Mouse (Mus musculus) left cerebral cortex, postnatal 4 days (tissue): Measurements from ENCODE around the gene Tmeff2. TPM values are rescaled to one million over a fixed set of nuclear protein-coding genes. Genes with fewer than 3 reads are reported as not detected.
"Not testable (repeated sequence)": the region's sequence is repeated elsewhere in the genome, so short reads cannot be mapped to it uniquely, and the experiment has no call there.

Experiments
- DNase-seq: peaks from one replicate; pipeline ENCODE4 v3.0.0-alpha.2; 2022
- intact Hi-C: fragments of 180-260 bp; cut with DNase I; formaldehyde crosslinking; loops from one replicate; pipeline ENCODE4 v1.15.1; 2025
- total RNA-seq, 2 experiments: library from RNA; stranded (reverse); gene quantifications; 2 replicates each; pipeline ENCODE4 v1.2.3; 2021

Tmeff2 gene
- total RNA-seq = 10 to 100 TPM; 35.9 to 41.7 TPM

- DNase-seq, intact Hi-C loops: not testable (repeated sequence)
Measured at GRCm38 (mm10) chr1:50900386-50900785, at the start of gene Tmeff2. Gene Tmeff2 (plus strand): TSS chr1:50900647.

- no peak for DNase-seq
- intact Hi-C loops = no loop called here
Measured at GRCm38 (mm10) chr1:50861515-50861914, 38.9 kb upstream of the Tmeff2 start.

GRCm38 (mm10) chr1:50897696-50898095 is 2.8 kb upstream of the Tmeff2 start:
- intact Hi-C loops = no loop called here
- no peak for DNase-seq

- intact Hi-C loops = no loop called here
- no peak for DNase-seq
Measured at GRCm38 (mm10) chr1:50924838-50925355, 24.4 kb downstream of the Tmeff2 start.

- intact Hi-C loops = no loop called here
- DNase-seq = peak; percentile 30
Measured at GRCm38 (mm10) chr1:50925356-50925921, 25.0 kb downstream of the Tmeff2 start.

- peak; percentile 12 for DNase-seq
- intact Hi-C loops = loop anchor here (2.0 kb wide), 1 partner anchor 406 kb away; no protein-coding TSS in a partner anchor
Measured at GRCm38 (mm10) chr1:50926374-50927060, 26.1 kb downstream of the Tmeff2 start.

- intact Hi-C loops = loop anchor here (2.0 kb wide), 1 partner anchor 406 kb away; no protein-coding TSS in a partner anchor
- peak; percentile 98 for DNase-seq
Measured at GRCm38 (mm10) chr1:50927077-50927611, 26.7 kb downstream of the Tmeff2 start.

GRCm38 (mm10) chr1:50927679-50928187 is 27.3 kb downstream of the Tmeff2 start:
- no peak for DNase-seq
- intact Hi-C loops = loop anchor here (2.0 kb wide), 1 partner anchor 405 kb away; no protein-coding TSS in a partner anchor

- intact Hi-C loops = no loop called here
Measured at GRCm38 (mm10) chr1:50928776-50929175, 28.3 kb downstream of the Tmeff2 start.

GRCm38 (mm10) chr1:50935076-50935475 is 34.6 kb downstream of the Tmeff2 start:
- intact Hi-C loops = no loop called here
- no peak for DNase-seq

More at GRCm38 (mm10) chr1:50928776-50929175, 28.3 kb downstream of the Tmeff2 start:
- no peak for DNase-seq

- intact Hi-C loops = no loop called here
- DNase-seq = no peak
Measured at GRCm38 (mm10) chr1:50935484-50935883, 35.0 kb downstream of the Tmeff2 start.

GRCm38 (mm10) chr1:50940131-50941039 is 39.9 kb downstream of the Tmeff2 start:
- no peak for DNase-seq

GRCm38 (mm10) chr1:50948575-50948974 is 48.1 kb downstream of the Tmeff2 start:
- intact Hi-C loops = no loop called here

More at GRCm38 (mm10) chr1:50940131-50941039, 39.9 kb downstream of the Tmeff2 start:
- intact Hi-C loops = no loop called here

GRCm38 (mm10) chr1:50958844-50959243 is 58.4 kb downstream of the Tmeff2 start:
- intact Hi-C loops = no loop called here
- DNase-seq = no peak

More at GRCm38 (mm10) chr1:50948575-50948974, 48.1 kb downstream of the Tmeff2 start:
- no peak for DNase-seq

- peak; percentile 37 for DNase-seq
- intact Hi-C loops = loop anchor here (2.0 to 5.0 kb wide), 2 partner anchors 373 to 635 kb away; no protein-coding TSS in a partner anchor
Measured at GRCm38 (mm10) chr1:50961954-50962648, 61.7 kb downstream of the Tmeff2 start.

- intact Hi-C loops = loop anchor here (2.0 to 5.0 kb wide), 2 partner anchors 372 to 635 kb away; no protein-coding TSS in a partner anchor
Measured at GRCm38 (mm10) chr1:50962649-50963000, 62.2 kb downstream of the Tmeff2 start.

GRCm38 (mm10) chr1:50969685-50970084 is 69.2 kb downstream of the Tmeff2 start:
- no peak for DNase-seq

More at GRCm38 (mm10) chr1:50962649-50963000, 62.2 kb downstream of the Tmeff2 start:
- no peak for DNase-seq

GRCm38 (mm10) chr1:50970853-50971252 is 70.4 kb downstream of the Tmeff2 start:
- intact Hi-C loops = no loop called here
- no peak for DNase-seq

More at GRCm38 (mm10) chr1:50969685-50970084, 69.2 kb downstream of the Tmeff2 start:
- intact Hi-C loops = no loop called here
